Mouse (Mus musculus) forebrain, embryonic 10.5 days (tissue): Measurements from ENCODE around the gene Crybg2. TPM values are rescaled to one million over a fixed set of nuclear protein-coding genes. Genes with fewer than 3 reads are reported as not detected.

Experiments
- DNase-seq: peaks from one replicate; pipeline ENCODE4 v3.0.0-alpha.2; 2017; ENCODE audit warnings: low spot score; ENCODE audit errors: extremely low spot score
- H3K27ac ChIP-seq: fragments of 300-500 bp; sonication (generic); 2 replicates; pipeline ENCODE4 v1.5.1; 2016; ENCODE audit warnings: mild to moderate bottlenecking
- H3K27me3 ChIP-seq: fragments of 300-500 bp; sonication (generic); 2 replicates; pipeline ENCODE4 v1.6.1; 2016; ENCODE audit warnings: mild to moderate bottlenecking; ENCODE audit not compliant: poor library complexity, severe bottlenecking
- H3K36me3 ChIP-seq: fragments of 300-500 bp; sonication (generic); replicated peaks from 2 replicates; pipeline ENCODE4 v1.6.1; 2016; ENCODE audit warnings: mild to moderate bottlenecking, moderate library complexity
- H3K4me1 ChIP-seq: fragments of 300-500 bp; sonication (generic); 2 replicates; pipeline ENCODE4 v1.6.1; 2016
- H3K4me3 ChIP-seq: fragments of 300-500 bp; sonication (generic); 2 replicates; pipeline ENCODE4 v1.5.1; 2016; ENCODE audit warnings: mild to moderate bottlenecking, moderate library complexity
- H3K9me3 ChIP-seq: fragments of 300-500 bp; sonication (generic); 2 replicates; pipeline ENCODE4 v1.6.1; 2016; ENCODE audit warnings: mild to moderate bottlenecking, moderate library complexity
- WGBS: fragments of 180-500 bp; shearing (Covaris S2); methylation state at CpG from one replicate; pipeline ENCODE4 v1.1.7; 2016; 5-methylcytosine and 5-hydroxymethylcytosine counted together
- polyA plus RNA-seq: library from polyadenylated mRNA; unstranded; fragments of >200 nt; fragmentation: Nextera tagmentation; extraction: Ambion mirVana; gene quantifications from 2 replicates; pipeline ENCODE4 v1.2.1, GENCODE M21; 2016

The Crybg2 gene
- polyA plus RNA-seq, 1 experiment from 2014 or later: 1.7 TPM

DNA sequence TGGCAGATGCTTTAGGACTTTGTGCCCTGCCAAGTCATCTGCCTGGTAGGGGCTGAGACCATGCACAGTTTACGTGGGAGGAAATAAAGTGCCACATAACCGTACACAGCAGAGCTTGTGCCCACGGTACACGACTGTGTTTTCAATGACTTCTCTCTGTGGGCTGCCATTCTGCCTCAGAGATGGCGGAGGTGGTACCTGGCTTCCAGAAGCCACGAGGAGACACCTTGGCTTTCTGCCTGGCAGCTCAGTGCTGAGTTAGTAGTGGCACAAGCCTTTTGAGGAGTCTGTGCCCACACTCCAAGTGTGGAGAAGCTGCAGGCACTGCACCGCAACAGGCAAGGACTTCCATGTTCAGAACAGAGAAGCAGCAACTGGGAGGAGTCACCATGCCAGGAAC, 47.1 kb downstream of the Crybg2 start:
- Histone ChIP-seq H3K27me3 (no peaks in the 10 kb centered on the region), H3K9me3 (no peaks in the 10 kb centered on the region), H3K27ac (no peak overlapping the region), H3K4me3 (no peak overlapping the region), H3K36me3 (no peaks in the 10 kb centered on the region), H3K4me1 (peaks cover 50% of the 10 kb centered on the region)
- 89% methylated on average over 7 of the region's 7 CpGs for WGBS
- DNase-seq: no peak

DNA sequence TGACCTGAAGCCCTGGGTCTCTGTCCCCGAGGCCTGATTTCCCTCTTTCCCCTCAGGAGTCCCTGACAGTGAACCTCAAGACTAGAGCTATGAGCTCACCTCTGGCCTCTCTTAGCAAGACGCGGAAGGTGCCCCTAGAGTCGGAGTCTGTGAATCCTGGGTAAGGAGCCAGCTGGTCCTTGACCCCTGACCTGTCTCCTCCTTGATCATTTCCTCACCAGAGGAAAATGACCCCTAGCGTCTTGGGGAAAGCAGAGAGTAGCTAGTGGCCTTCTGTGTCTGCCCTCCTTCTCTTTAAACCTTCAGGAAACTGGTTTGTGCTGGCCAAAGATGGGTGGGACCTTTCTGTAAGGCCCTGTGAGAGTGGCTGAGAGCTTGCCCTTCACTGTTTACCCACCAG, 47.6 kb downstream of the Crybg2 start:
- Histone ChIP-seq H3K27ac (no peak overlapping the region), H3K9me3 (no peaks in the 10 kb centered on the region), H3K4me3 (no peak overlapping the region), H3K4me1 (peaks cover 51% of the 10 kb centered on the region), H3K36me3 (no peaks in the 10 kb centered on the region), H3K27me3 (no peaks in the 10 kb centered on the region)
- 71% methylated on average over 5 of the region's 5 CpGs for WGBS
- DNase-seq: no peak

DNA sequence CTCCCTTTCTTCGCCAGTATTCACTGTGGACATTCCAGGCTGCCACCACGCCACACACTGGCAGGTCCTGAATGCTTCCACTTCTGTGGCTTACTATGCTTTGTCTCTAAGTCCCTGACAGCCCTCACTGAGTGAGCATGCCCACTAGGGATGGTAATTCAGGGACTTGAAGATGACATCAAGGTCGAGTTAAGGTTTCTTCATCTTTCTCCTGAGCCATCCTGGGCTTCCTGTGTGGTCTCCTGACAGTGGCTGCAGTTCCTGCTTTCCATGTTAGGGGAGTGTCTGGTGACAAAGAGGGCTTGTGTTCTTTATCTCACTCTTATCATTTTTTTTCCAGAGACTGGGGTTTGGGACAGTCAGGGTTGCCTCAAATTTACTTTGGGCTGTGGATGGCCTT, 50.0 kb downstream of the Crybg2 start:
- Histone ChIP-seq H3K9me3 (no peaks in the 10 kb centered on the region), H3K36me3 (no peaks in the 10 kb centered on the region), H3K4me3 (no peak overlapping the region), H3K27ac (no peak overlapping the region), H3K4me1 (peaks cover 64% of the 10 kb centered on the region), H3K27me3 (no peaks in the 10 kb centered on the region)
- DNase-seq: no peak
- 64% methylated on average over 3 of the region's 3 CpGs for WGBS

DNA sequence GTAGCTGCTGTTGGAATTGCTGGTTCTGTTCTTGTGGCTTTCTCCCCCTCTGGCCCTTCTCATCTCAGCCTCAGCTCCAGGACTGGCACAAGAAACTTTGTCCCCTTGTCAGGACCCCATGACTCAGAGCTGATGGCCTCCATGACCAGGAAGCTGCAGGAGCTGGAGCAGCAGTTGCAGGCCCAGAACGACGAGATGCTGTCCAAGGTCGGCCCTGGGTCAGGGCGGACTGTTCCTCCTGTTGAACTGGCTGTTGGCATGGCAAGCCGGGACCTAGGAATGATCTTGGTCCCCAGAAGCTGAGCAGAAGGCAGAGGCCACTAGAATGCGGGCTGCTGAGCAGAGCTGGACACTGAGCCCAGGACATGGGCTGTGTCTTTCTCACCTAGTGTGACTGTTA, 51.8 kb downstream of the Crybg2 start:
- Histone ChIP-seq H3K36me3 (no peaks in the 10 kb centered on the region), H3K27me3 (no peaks in the 10 kb centered on the region), H3K4me3 (no peak overlapping the region), H3K27ac (peak overlapping the region; percentile 74; the same call in 1 of the 2 replicates), H3K4me1 (peaks cover 55% of the 10 kb centered on the region), H3K9me3 (no peaks in the 10 kb centered on the region)
- WGBS: 87% methylated on average over 6 of the region's 6 CpGs
- no peak for DNase-seq

DNA sequence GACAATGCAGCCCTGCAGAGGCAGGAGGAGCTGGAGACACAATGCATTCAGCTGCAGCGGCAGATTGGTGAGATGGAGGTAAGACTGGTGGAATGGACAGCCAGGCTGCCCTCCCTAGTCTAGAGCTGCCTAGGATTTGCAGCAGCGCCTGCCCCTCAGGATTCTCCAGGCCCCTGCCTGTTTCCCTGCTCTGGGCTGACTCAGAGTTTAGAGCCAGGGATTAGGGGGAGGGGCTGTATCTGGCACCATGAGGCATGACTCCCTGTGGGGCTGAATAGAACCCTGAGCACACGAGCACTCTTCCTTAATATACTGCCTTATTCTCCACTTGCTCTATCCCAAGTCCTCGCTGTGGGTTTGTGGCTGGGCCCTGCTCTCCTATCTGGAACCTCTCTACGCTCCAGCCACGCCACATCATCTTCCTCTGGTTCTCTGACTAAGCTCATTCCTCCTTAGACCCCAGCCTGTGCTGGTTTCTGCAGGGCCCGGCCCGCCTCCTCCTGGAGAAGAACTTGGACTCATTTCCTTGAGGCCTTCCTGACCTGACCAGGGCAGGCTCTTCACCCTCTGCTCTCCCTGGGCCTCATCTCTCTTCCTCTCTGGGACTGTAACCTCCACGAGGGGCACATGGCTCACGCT, 52.9 kb downstream of the Crybg2 start:
- WGBS: 47% methylated on average over 10 of the region's 10 CpGs
- H3K9me3 ChIP-seq: no peaks in the 10 kb centered on the region
- no peaks in the 10 kb centered on the region for H3K36me3 ChIP-seq
- DNase-seq: no peak
- peak overlapping the region; percentile 74 for H3K27ac ChIP-seq
- no peaks in the 10 kb centered on the region for H3K27me3 ChIP-seq
- peaks cover 55% of the 10 kb centered on the region for H3K4me1 ChIP-seq
- H3K4me3 ChIP-seq: no peak overlapping the region

DNA sequence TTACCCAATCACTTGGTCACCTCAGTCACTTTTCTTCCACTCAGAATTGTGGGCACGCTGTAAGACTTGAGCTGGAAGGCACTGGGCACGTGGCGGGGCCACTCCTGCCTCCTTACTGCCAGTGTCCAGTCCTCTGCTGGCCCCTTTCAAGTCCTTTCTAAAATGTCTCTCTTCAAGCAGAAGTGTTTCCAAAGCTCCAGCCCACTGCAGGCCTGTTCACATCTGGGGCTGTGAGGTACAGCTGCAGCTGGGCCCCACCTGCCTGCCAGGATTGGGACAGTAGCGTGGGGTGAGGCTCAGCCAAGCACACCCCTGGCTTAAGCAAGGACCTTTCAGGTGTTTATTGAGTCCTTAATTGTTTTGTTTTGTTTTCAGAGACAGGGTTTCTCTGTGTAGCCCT, 53.4 kb downstream of the Crybg2 start:
- no peaks in the 10 kb centered on the region for H3K27me3 ChIP-seq
- WGBS: 87% methylated on average over 4 of the region's 4 CpGs
- DNase-seq: no peak
- H3K36me3 ChIP-seq: no peaks in the 10 kb centered on the region
- peaks cover 56% of the 10 kb centered on the region for H3K4me1 ChIP-seq
- H3K27ac ChIP-seq: peak overlapping the region; percentile 74
- H3K4me3 ChIP-seq: no peak overlapping the region
- no peaks in the 10 kb centered on the region for H3K9me3 ChIP-seq

DNA sequence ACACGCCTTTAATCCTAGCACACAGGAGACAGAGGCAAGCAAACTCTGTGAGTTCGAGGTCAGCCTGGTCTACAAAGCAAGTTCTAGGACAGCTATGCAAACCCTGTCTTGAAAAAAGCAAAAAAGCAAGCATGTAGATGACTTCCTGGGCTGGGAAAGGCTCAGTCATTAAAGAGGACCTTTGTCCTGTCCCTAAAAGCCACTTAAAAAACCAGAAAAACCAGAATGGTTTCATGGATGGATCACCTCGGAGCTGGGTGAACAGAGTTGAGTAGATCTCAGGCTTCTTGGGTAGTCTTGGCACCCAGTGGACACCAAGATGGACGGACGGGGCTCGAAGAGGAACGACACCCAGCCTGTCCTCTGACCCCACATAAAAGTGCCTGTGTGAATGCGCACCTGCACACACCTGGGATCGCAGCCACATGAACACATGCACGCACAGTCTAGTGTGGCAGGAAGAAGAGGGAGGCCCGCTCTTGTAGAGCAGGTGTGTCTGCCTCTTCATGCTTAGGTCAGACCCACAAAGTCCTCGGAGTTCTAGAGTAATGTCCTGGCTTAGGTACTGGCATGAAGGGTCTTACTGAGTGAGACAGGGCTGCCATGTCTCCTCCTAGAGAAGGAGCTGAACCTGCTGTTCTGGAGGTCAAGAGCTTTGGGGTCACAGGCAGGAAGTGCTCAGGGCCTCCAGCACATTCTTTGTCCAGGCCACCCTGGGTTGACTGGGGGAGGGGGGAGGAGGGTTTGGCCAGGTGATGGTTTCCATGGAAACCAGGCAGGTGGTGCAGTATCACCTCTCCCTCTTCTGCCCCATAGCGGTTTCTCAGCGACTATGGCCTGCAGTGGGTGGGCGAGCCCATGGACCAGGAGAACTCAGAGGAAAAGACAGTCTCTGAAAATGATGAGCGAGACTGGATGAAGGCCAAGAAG, 54.9 kb downstream of the Crybg2 start:
- Histone ChIP-seq H3K4me1 (peaks cover 55% of the 10 kb centered on the region), H3K27ac (no peak overlapping the region), H3K36me3 (no peaks in the 10 kb centered on the region), H3K4me3 (no peak overlapping the region), H3K9me3 (no peaks in the 10 kb centered on the region), H3K27me3 (no peaks in the 10 kb centered on the region)
- 90% methylated on average over 16 of the region's 16 CpGs for WGBS
- DNase-seq: no peak

DNA sequence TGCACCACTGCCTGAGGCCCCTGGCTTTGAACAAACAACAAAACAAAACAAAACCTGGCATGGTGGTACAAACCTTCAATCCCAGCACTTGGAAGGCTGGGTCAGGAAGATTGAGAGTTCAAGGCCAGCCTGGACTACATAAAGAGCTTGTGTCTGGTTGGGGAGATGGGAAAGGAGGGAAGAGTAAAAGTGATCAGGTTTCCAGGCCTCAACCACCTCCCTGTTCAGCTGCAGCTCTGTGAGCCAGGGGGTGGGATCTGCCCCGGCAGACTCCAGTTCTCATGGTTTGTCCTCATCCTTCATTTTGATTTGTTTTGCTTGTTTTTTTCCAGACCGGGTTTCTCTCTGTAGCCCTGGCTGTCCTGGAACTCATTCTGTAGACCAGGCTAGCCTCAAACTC, 55.9 kb downstream of the Crybg2 start:
- Histone ChIP-seq H3K9me3 (no peaks in the 10 kb centered on the region), H3K27ac (no peak overlapping the region), H3K4me1 (peaks cover 56% of the 10 kb centered on the region), H3K36me3 (no peaks in the 10 kb centered on the region), H3K4me3 (no peak overlapping the region), H3K27me3 (no peaks in the 10 kb centered on the region)
- WGBS: 93% methylated on average over 2 of the region's 2 CpGs
- DNase-seq: no peak

DNA sequence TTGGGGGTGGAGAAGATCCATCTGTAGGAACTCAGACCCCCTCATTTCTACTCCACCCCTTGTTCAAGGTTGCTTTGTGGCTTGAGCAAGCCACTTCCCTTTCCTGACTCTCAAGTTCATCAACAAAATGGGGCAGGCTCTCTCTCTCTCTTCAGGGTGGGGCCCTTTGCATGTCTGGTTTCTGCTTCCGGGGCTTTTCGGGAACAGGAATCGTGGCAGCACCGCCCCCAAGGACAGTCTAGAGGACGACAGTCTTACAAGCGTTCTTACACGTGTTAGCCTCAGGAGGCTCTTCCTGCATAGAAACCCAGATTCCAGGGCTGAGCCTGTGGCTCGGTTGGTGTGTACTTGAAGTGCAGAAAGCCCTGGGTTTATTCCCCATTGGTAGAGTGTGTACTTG, 56.4 kb downstream of the Crybg2 start:
- H3K9me3 ChIP-seq: no peaks in the 10 kb centered on the region
- H3K36me3 ChIP-seq: no peaks in the 10 kb centered on the region
- H3K4me1 ChIP-seq: peaks cover 59% of the 10 kb centered on the region
- H3K4me3 ChIP-seq: no peak overlapping the region
- no peaks in the 10 kb centered on the region for H3K27me3 ChIP-seq
- H3K27ac ChIP-seq: no peak overlapping the region
- DNase-seq: no peak
- WGBS: 92% methylated on average over 8 of the region's 8 CpGs

DNA sequence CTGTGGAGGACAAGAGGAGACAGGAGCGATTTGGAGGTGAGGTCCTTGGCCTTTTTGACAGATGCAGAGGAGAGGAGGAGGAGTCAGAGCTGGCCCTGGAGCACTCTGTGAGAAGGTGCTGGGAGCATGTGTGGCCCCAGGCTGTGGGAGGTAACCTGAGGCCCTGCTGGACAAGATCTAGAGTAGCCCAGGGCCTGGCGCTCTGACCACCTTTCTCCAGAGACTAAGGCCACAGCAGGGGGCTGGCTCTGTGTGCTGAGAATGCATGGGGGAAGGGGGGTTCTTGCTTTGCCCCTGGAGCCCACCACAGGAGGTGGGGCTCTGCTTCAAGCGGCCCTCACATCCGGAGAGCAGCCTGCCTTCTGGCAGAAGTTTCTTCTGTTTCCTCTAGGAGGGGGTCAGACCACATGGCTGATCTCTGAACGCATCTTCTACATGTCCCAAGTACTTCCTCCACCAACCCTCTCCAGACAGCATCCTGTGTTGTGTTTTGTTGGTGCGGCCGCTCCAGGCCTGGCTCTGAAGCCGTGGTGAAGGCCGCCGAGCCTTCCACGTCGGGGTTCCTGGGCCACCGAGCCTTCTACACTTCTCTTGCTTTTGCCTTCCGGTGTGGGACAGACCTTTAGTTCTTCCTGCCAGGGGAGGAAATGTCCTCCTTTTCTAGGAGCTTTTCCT, 57.6 kb downstream of the Crybg2 start:
- peaks cover 50% of the 10 kb centered on the region for H3K4me1 ChIP-seq
- 83% methylated on average over 14 of the region's 14 CpGs for WGBS

DNA sequence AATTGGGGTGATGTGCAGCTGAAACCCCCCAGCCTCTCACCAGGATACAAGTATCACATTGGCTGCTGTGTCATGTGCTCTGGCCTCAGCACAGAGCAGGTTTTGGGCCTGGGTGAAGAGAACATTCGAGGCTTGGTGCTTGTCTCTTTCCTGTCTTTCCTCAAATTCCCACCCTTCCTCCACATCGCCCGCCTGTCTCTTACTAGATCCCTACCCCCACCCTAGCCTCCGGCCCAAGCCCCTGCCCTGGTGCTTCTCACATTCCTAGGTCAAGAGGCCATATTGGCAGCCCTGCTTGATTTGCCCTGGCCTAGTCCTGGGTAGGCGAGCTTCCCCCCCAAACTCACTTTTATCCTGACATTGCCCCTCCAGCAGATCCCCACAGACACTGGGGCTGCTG, 58.4 kb downstream of the Crybg2 start:
- Histone ChIP-seq H3K36me3 (no peaks in the 10 kb centered on the region), H3K27me3 (no peaks in the 10 kb centered on the region), H3K4me3 (no peak overlapping the region), H3K4me1 (peaks cover 47% of the 10 kb centered on the region), H3K27ac (peak overlapping the region; percentile 51; the same call in 1 of the 2 replicates), H3K9me3 (no peaks in the 10 kb centered on the region)
- WGBS: 74% methylated on average over 5 of the region's 5 CpGs
- no peak for DNase-seq

More for the DNA sequence above, 57.6 kb downstream of the Crybg2 start:
- Histone ChIP-seq H3K27ac (peak overlapping the region; percentile 58), H3K27me3 (no peaks in the 10 kb centered on the region), H3K36me3 (no peaks in the 10 kb centered on the region), H3K4me3 (no peak overlapping the region), H3K9me3 (no peaks in the 10 kb centered on the region)
- no peak for DNase-seq

DNA sequence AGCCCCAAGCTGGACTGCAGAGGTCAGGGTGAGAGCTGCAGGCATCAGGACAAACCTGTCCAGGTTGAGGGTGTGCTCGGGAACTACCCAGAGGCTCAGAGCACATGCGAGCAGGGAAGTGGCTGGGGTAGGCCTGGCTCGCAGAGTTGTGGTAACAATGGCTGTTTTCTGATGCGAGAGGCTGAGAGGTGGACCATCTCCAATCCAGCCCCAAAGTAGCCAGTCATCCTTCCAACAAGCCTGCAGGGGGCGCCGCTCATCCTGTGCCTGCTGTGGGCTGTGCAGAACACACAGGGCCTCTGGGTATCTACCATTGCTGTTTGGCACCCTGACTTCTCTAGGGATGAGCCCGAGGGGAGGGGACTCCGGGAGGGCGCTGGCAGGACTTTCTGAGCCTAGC, 59.0 kb downstream of the Crybg2 start:
- Histone ChIP-seq H3K36me3 (no peaks in the 10 kb centered on the region), H3K9me3 (no peaks in the 10 kb centered on the region), H3K27ac (peak overlapping the region; percentile 51; the same call in 1 of the 2 replicates), H3K4me3 (no peak overlapping the region), H3K27me3 (no peaks in the 10 kb centered on the region), H3K4me1 (peaks cover 52% of the 10 kb centered on the region)
- DNase-seq: no peak
- WGBS: 65% methylated on average over 9 of the region's 9 CpGs
